Mouse (Mus musculus): ENCODE results near the gene Iqch.

- TF ChIP-seq POLR2A (IDR thresholded peaks at IDR 0.05; ENCODE audit: extremely low read depth, insufficient read depth, low read length) = no peak
- no peak for TF ChIP-seq CTCF (IDR thresholded peaks at IDR 0.05; ENCODE audit: low read depth, low read length)
Measured at GRCm38 (mm10) chr9:63512851-63513250, 89.4 kb downstream of the Iqch start.

All from liver, adult 2 months (tissue).